Mouse (Mus musculus) megakaryocyte, embryonic 14.5 days (primary cell): ENCODE results near the gene Golga2.

Source experiments
- FLI1 ChIP-seq: IDR thresholded peaks from 2 replicates; pipeline ENCODE4 v1.6.1; 2012; ENCODE audit warnings: low read length, inconsistent platforms, mixed read lengths
- GATA1 ChIP-seq: IDR thresholded peaks from 3 replicates; pipeline ENCODE4 v1.6.1; 2012; ENCODE audit warnings: mixed read lengths, low read length, inconsistent platforms, borderline replicate concordance

DNA sequence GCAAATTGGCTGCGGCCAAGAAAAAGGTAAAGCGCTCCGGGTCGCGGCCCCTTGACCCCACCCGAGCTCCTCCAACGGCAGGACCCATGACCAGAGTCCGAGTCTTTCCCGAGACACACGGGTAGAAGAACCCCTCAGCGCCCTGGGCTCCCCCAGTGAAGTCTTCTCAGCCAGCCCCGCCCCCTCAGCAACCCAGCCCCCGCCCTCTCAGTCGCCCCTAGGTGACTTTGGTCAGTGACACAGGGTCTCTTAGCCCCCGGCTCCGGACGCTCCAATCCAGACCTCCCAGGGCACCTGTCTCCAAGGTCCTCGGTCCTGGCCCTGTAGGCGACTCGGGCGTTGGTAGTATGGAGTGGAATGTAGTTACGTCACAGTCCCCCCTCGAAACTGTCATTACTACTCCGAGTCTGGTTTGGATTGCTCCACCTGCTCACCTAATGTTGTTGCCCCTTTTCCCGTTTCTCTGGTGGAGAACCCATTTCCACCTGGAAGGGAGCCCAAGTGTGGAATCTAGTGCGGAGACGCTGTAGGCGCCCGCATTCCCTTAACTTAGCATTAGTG, 1.3 kb downstream of the Golga2 start:
- no peak for TF ChIP-seq GATA1
- TF ChIP-seq FLI1, result no peak
